19 mouse cellular contexts compared by ENCODE assay signal in genomic region chr13:15211635-15212352, GRCm38 (mm10).
DNase-seq lines count a peak whose midpoint lies in the region; ATAC-seq and TF ChIP-seq lines count a peak whose summit lies in the region.
"Had no signal": no experiment of that assay in that cellular context is flagged by ENCODE, and none has a peak within 500 bp of the region (broad histone marks: within the 10 kb centered on the region; RNA-seq: fewer than 3 reads in every experiment).

No protein-coding gene starts in this region.

- no peak; the same call in 1 of the 2 replicates for ATAC-seq in intestine, embryonic 14.5 days (replicated peaks; ENCODE audit: low FRiP score, low TSS enrichment, low read depth)
- no peak for ATAC-seq in intestine, embryonic 16.5 days
- peak; percentile 87 for ATAC-seq in kidney, postnatal 0 days (replicated peaks; ENCODE audit: low FRiP score, low read depth)
- no peak for ATAC-seq in limb, embryonic 14.5 days (ENCODE audit: low FRiP score, low read depth)
- no peak for ATAC-seq in activated CD4-positive, CD25-positive, alpha-beta regulatory T cell, adult 4 months
- ATAC-seq: intestine, postnatal 0 days had no signal

- no peak for DNase-seq in intestine, embryonic 14.5 days (ENCODE audit: low spot score)
- DNase-seq in kidney, postnatal 0 days (ENCODE audit: low spot score), result peak; percentile 29
- DNase-seq in limb, embryonic 14.5 days (ENCODE audit: low spot score), result no peak
- no peak for DNase-seq in gastrocnemius, postnatal 4 days (ENCODE audit: low spot score in 2 of 2)
- DNase-seq in gastrocnemius, postnatal 25 days, result no peak
- no peak for DNase-seq in spleen, postnatal 36 days (ENCODE audit: low spot score in 2 of 2)
- DNase-seq: adrenal gland, postnatal 10 days; cerebellum, adult 11 months; cerebellum, postnatal 25 days; liver, embryonic 13.5 days; thymus, postnatal 14 days had no signal

- no peak for TF ChIP-seq POLR2A in limb, embryonic 14.5 days (IDR thresholded peaks at IDR 0.05; ENCODE audit: borderline replicate concordance, extremely low read depth, insufficient read depth, insufficient read length)

- peak overlapping the region; percentile 59; the same call in 1 of the 2 replicates for H3K27ac ChIP-seq in intestine, embryonic 14.5 days (ENCODE audit: low read depth)
- no peak overlapping the region for H3K27ac ChIP-seq in intestine, embryonic 16.5 days (ENCODE audit: low read length)
- H3K27ac ChIP-seq in kidney, postnatal 0 days, result peak overlapping the region; percentile 62; the same call in 1 of the 2 replicates
- H3K27ac ChIP-seq in limb, embryonic 14.5 days (replicated peaks; ENCODE audit: low read depth, low read length), result peak overlapping the region; percentile 82
- H3K27ac ChIP-seq: heart, embryonic 10.5 days; hindbrain, embryonic 14.5 days; liver, embryonic 13.5 days; lung, embryonic 15.5 days; midbrain, embryonic 12.5 days had no signal

- H3K9ac ChIP-seq in intestine, embryonic 14.5 days (ENCODE audit: low read length), result no peak overlapping the region
- H3K9ac ChIP-seq in intestine, embryonic 16.5 days (ENCODE audit: low read depth, low read length), result no peak overlapping the region
- no peak overlapping the region for H3K9ac ChIP-seq in kidney, postnatal 0 days (ENCODE audit: low read depth, low read length)
- H3K9ac ChIP-seq in limb, embryonic 14.5 days (ENCODE audit: low read depth, low read length, severe bottlenecking), result no peak overlapping the region
- H3K9ac ChIP-seq: hindbrain, embryonic 14.5 days; liver, embryonic 13.5 days; lung, embryonic 15.5 days; midbrain, embryonic 12.5 days had no signal

- 67% methylated on average over 7 of the region's 7 CpGs for WGBS in intestine, embryonic 14.5 days
- WGBS in intestine, embryonic 16.5 days, result 69% methylated on average over 7 of the region's 7 CpGs
- WGBS in kidney, postnatal 0 days, result 68% methylated on average over 7 of the region's 7 CpGs
- 69% methylated on average over 7 of the region's 7 CpGs for WGBS in limb, embryonic 14.5 days

- no peaks in the 10 kb centered on the region for H3K27me3 ChIP-seq in intestine, embryonic 14.5 days (replicated peaks; ENCODE audit: control insufficient read depth, insufficient read depth, low read length)
- H3K27me3 ChIP-seq in intestine, embryonic 16.5 days (replicated peaks; ENCODE audit: control insufficient read depth, insufficient read depth, low read length), result no peaks in the 10 kb centered on the region
- H3K27me3 ChIP-seq in kidney, postnatal 0 days (ENCODE audit: insufficient read depth, low read length), result no peaks in the 10 kb centered on the region
- H3K27me3 ChIP-seq in limb, embryonic 14.5 days (ENCODE audit: control insufficient read depth, insufficient read depth, low read length), result no peaks in the 10 kb centered on the region
- H3K27me3 ChIP-seq: CH12.LX; liver, embryonic 13.5 days; lung, embryonic 15.5 days; midbrain, embryonic 12.5 days had no signal

- H3K36me3 ChIP-seq in intestine, embryonic 14.5 days (ENCODE audit: control insufficient read depth, insufficient read depth, low read length), result no peaks in the 10 kb centered on the region
- H3K36me3 ChIP-seq in intestine, embryonic 16.5 days (ENCODE audit: control insufficient read depth, insufficient read depth, low read length), result no peaks in the 10 kb centered on the region
- H3K36me3 ChIP-seq in kidney, postnatal 0 days (ENCODE audit: insufficient read depth, low read length), result no peaks in the 10 kb centered on the region
- no peaks in the 10 kb centered on the region for H3K36me3 ChIP-seq in limb, embryonic 14.5 days (ENCODE audit: control insufficient read depth, insufficient read depth, low read length)
- H3K36me3 ChIP-seq: heart, embryonic 10.5 days; liver, embryonic 13.5 days; lung, embryonic 15.5 days; midbrain, embryonic 12.5 days had no signal

- peaks cover 16% of the 10 kb centered on the region for H3K4me1 ChIP-seq in intestine, embryonic 14.5 days (replicated peaks; ENCODE audit: control insufficient read depth, insufficient read depth, low read length)
- H3K4me1 ChIP-seq in intestine, embryonic 16.5 days (ENCODE audit: control insufficient read depth, insufficient read depth, low read length), result peaks cover 9% of the 10 kb centered on the region
- H3K4me1 ChIP-seq in kidney, postnatal 0 days (replicated peaks; ENCODE audit: insufficient read depth, low read length), result peaks cover 7% of the 10 kb centered on the region; the same call in 1 of the 2 replicates
- H3K4me1 ChIP-seq in limb, embryonic 14.5 days (ENCODE audit: control insufficient read depth, insufficient read depth, low read length), result peaks cover 34% of the 10 kb centered on the region
- H3K4me1 ChIP-seq: heart, embryonic 10.5 days; liver, embryonic 13.5 days; lung, embryonic 15.5 days; midbrain, embryonic 12.5 days had no signal

- no peak for TF ChIP-seq CTCF in kidney, postnatal 0 days (IDR thresholded peaks at IDR 0.05; ENCODE audit: low read depth)

- H3K4me2 ChIP-seq in intestine, embryonic 14.5 days (ENCODE audit: low read length), result no peak overlapping the region
- no peak overlapping the region for H3K4me2 ChIP-seq in intestine, embryonic 16.5 days (ENCODE audit: low read depth, low read length)
- H3K4me2 ChIP-seq in kidney, postnatal 0 days (ENCODE audit: low read length), result no peak overlapping the region
- H3K4me2 ChIP-seq in limb, embryonic 14.5 days (replicated peaks; ENCODE audit: low read depth, low read length, severe bottlenecking), result no peak overlapping the region
- H3K4me2 ChIP-seq: hindbrain, embryonic 14.5 days; liver, embryonic 13.5 days; lung, embryonic 15.5 days; midbrain, embryonic 12.5 days had no signal

- H3K9me3 ChIP-seq in intestine, embryonic 14.5 days (ENCODE audit: control insufficient read depth, low read length), result no peaks in the 10 kb centered on the region
- H3K9me3 ChIP-seq in intestine, embryonic 16.5 days (ENCODE audit: control insufficient read depth, low read length), result no peaks in the 10 kb centered on the region
- H3K9me3 ChIP-seq in kidney, postnatal 0 days (replicated peaks; ENCODE audit: low read length), result no peaks in the 10 kb centered on the region
- H3K9me3 ChIP-seq in limb, embryonic 14.5 days (ENCODE audit: control insufficient read depth, low read length), result no peaks in the 10 kb centered on the region
- H3K9me3 ChIP-seq: heart, embryonic 10.5 days; liver, embryonic 13.5 days; lung, embryonic 15.5 days; midbrain, embryonic 12.5 days had no signal

- no peak overlapping the region for H3K4me3 ChIP-seq in intestine, embryonic 14.5 days (ENCODE audit: low read depth, low read length)
- no peak overlapping the region for H3K4me3 ChIP-seq in intestine, embryonic 16.5 days (ENCODE audit: low read length)
- H3K4me3 ChIP-seq in kidney, postnatal 0 days (replicated peaks; ENCODE audit: low read depth, low read length), result no peak overlapping the region
- no peak overlapping the region for H3K4me3 ChIP-seq in limb, embryonic 14.5 days (replicated peaks; ENCODE audit: low read length)
- H3K4me3 ChIP-seq: heart, embryonic 10.5 days; liver, embryonic 13.5 days; lung, embryonic 15.5 days; midbrain, embryonic 12.5 days had no signal
